Mouse (Mus musculus): ENCODE data around the gene Pclaf.

The Pclaf gene

GRCm38 (mm10) chr9:65890143-65890628 lies at the start of gene Pclaf:
Pclaf (plus strand) TSS chr9:65890237.
- 1% methylated on average over 21 of the region's 21 CpGs for WGBS

DNA sequence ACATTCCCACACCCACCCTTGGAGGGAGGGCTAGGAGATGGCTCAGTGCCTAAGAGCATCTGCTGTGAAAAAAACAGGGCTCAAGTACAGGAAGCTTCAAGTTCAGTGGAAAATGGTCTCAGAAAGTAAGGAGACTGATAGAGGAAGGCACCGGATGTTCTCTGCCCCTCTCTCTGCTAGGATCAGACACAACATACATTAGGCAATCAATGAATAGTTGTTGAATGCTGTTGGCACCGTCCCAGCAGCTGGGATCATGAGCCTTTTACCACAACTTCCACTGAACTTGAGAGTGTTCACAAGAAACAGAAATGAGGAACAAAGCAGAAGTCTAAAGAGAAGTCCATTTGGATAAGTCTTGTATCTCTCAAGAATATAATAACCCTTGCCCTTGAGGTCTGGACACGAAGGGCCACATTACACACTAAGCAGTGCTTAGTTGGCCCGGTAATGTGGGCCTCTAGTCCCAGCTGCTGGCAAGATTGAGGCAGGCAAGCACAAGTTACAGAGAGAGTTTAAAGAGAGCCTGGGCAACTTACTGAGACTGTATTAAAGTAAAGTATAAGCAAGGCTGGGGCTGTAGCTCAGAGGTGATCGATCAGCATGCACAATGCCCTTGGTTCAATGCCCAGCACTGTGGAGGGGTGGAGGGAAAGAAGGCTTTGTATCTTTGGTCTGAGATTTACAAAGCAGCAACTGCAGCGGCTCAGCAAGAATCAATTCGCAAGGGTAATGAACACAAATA lies 45.4 kb upstream of the Pclaf start:
- WGBS: 50% methylated on average over 7 of the region's 7 CpGs

DNA sequence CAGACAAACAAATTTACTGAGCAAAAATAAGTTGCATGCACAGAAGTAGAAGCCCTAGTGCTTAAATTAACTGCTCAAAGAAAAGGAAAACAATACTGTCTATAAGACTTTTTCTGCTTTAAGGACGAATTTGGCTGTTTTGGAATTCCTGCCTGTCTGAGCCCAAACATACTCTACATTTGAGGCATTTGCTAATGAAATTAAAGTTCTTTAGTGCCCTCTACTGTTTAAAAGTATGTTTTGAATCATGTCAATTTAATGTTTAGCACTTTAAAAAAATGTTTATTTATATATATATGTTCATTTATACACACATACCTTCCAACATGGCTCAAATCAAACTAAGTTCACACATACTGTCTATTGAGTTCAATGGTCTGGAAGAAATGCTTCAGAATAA lies 39.8 kb upstream of the Pclaf start:
- 4% methylated on average over 1 of the region's 1 CpGs for WGBS

DNA sequence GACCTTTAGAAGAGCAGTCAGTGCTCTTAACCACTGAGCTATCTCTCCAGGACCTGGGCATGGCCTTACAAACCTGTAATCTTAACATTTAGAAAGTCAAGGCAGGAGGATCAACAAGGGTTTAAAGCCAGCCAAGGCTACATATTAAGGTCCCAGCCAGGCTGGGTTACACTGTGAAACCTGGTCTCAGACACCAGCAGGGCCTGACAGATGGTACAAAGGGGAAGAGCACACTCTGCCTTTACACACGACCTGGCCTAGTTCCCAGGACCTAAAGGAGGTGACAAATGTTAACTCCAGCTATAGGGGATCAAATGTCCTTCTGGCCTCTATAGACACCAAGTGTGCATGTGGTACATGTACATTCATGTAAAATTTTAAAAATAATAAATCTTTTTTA lies 30.4 kb upstream of the Pclaf start:
- WGBS: 61% methylated on average over 1 of the region's 1 CpGs

DNA sequence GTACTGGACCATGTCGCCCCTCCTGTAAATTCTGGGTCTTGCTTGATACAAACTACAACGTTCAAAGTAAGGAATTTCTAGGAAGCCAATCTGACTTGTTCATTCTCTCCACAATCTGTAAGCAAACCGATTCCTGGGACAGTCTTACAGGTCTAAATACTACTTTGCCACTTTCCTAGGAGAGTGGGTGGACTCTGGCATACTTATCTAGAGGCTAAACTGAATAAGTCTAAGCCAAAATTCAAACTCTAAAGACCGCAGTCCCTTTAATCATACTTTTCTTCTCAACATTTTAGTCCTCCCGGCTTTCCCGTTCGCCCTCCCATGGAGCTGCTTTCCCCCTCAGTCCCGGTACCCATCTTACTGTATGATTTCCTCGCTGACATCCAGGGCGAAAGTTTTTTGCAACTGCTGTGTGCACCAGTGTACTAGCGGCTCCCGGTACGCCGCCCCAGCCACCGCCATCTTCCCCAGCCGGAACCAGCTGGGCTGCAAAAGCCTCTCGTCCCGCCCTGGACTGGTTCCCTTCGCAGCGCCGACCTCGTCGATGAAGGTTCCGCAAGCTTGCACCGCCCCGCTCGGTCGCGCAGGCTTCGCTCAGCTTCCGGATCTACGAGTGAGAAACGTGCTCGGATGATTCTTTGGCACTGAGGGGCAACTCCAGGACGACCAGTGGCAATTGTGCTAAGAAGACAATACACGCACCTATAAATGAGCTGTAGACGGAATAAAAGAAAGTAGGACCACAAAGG lies 5.3 kb upstream of the Pclaf start:
- WGBS: under 1% methylated on average over 37 of the region's 37 CpGs

- 20% methylated on average over 5 of the region's 5 CpGs for WGBS
Observed at GRCm38 (mm10) chr9:65891126-65891525, 1.1 kb downstream of the Pclaf start.

DNA sequence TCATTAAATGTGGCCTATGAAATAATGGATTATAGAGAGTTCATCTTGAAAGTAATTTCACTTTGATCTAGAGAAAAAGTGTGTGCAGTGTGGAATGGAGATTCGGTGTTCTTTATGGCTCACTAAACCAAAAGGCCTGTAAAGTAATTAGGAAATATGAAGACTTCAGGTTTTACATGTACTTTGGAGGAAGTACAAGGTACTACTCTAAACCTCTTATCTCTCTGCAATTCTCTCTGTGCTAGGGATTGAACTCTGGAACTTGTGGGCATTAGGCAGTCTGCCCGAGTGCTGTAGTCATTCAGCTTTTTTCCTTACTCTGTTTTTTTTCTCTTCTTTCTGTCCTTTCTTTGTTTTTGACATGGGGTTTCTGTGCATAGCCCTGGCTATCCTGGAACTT lies 6.9 kb downstream of the Pclaf start:
- WGBS: 88% methylated on average over 2 of the region's 2 CpGs

GRCm38 (mm10) chr9:65902879-65903278 lies 12.8 kb downstream of the Pclaf start:
- WGBS: 91% methylated on average over 3 of the region's 3 CpGs

DNA sequence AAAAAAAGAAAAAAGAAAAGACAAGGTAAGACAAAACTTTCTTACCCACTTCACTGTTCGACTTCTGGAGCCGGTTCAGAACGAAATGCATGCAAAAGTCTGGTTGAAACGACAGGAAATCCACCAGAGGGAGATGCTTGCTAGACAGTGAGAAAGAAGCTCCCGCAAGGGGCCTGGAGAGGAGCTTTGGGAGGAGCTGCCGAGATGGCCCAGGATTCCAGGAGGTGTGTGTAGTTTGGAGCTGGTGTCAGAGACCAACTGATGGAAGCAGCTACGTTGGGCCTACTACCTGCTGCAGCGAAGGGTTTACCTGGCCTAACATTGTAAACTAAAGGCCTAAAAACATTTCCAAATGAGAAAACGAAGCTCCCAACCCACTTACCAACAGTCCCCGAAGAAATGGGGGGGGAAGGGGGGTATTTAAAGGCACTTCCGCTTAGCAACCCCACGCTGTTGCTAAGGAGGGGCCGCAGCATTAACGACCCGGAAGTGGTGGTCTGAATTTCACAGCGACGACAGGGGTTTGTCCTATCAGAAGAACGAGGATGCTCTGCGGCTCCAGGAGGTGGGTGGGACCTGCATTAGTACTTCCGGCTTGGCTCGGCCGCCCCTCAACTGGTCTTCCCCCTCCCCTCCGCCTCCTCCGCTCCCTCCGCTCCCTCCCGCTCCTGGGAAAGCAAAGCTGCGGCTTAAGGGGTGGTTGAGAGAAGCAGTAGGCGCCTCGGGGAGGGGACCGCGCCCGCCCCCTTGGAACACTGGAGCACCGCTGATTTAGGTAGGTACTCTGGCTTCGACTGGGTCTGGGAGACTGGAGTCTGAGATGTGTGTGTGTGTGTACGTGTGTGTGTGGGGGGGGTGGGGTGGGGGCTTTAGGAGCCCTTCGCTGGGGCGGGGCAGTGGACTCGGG lies 18.6 kb downstream of the Pclaf start, which contains the start of the genes Trip4 and Csnk1g1:
TSS of gene Trip4 (minus strand) at position 401 of the 907 bp plus-strand sequence.
TSS of gene Csnk1g1 (plus strand) at position 531 of the 907 bp plus-strand sequence.
- WGBS: under 1% methylated on average over 38 of the region's 38 CpGs

DNA sequence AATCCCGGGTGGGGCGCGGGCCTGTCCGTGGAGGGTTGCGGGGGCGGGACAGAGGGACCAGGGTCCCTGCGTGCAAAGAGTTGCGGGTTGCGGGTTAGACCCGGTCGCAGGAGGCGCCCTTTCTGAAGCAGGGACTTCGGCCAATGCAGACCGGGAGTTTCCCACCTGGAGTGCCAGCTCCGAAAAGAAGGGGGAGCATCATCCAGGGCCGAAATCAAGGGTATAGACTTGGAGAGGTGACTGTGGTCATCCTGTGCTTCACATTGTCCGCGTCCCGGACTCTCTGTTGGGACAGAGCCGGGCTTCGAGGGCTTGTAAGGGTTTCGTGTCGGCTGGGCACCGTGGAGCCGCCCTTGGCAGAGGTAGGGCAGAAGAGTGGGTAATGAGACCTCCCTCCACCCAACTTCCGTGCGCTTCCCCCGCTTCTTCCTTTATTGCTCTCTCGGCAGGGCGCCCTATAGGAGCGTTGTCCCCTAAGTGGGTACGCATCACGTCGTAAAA lies 19.3 kb downstream of the Pclaf start:
- WGBS: under 1% methylated on average over 34 of the region's 34 CpGs

DNA sequence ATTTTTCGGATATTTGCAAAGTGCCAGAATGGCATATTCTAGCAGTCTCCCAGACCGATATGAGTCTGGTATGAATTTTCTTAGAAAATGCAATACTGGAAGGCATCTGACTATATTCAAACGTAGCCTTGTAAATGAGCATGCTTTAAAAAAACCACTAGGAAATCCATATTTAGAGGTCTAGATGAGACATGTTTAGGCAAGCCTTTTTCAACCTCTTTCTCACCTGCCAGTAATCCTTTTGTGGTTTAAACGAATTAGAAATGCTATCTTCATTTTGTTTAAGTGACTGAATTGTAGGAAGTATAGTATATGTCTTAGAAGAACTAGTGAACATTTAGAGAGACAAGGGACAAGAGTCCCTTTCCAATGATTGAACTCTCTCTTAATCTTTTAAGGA lies 19.8 kb downstream of the Pclaf start:
- WGBS: 2% methylated on average over 4 of the region's 4 CpGs

GRCm38 (mm10) chr9:65913976-65914375 lies 23.9 kb downstream of the Pclaf start:
- WGBS: 56% methylated on average over 2 of the region's 2 CpGs

- WGBS: 90% methylated on average over 1 of the region's 1 CpGs
Observed at GRCm38 (mm10) chr9:65917015-65917414, 27.0 kb downstream of the Pclaf start.

- 93% methylated on average over 2 of the region's 2 CpGs for WGBS
Observed at GRCm38 (mm10) chr9:65937566-65937965, 47.5 kb downstream of the Pclaf start.

- WGBS: 77% methylated on average over 3 of the region's 3 CpGs
Observed at GRCm38 (mm10) chr9:65951082-65951587, 61.1 kb downstream of the Pclaf start.

Measured in cerebral cortex, adult 2 months (tissue).